Mouse (Mus musculus) forebrain, embryonic 13.5 days (tissue): ENCODE results near the gene Grsf1. TPM values are rescaled to one million over a fixed set of nuclear protein-coding genes. Genes with fewer than 3 reads are reported as not detected.

Experiments
- ATAC-seq: fragments of 200-750 bp; cut with Nextera tagmentation; 2 replicates; pipeline ENCODE4 v1.8.0; 2017
- H3K27ac ChIP-seq: fragments of 300-500 bp; sonication (generic); 2 replicates; pipeline ENCODE4 v1.5.1; 2015; ENCODE audit warnings: inconsistent platforms, mild to moderate bottlenecking, moderate library complexity
- H3K27me3 ChIP-seq: fragments of 300-500 bp; sonication (generic); 2 replicates; pipeline ENCODE4 v1.6.1; 2015; ENCODE audit warnings: mild to moderate bottlenecking, inconsistent platforms
- H3K36me3 ChIP-seq: fragments of 300-500 bp; sonication (generic); 2 replicates; pipeline ENCODE4 v1.6.1; 2015; ENCODE audit warnings: mild to moderate bottlenecking, inconsistent platforms; ENCODE audit not compliant: poor library complexity, severe bottlenecking
- H3K4me1 ChIP-seq: fragments of 300-500 bp; sonication (generic); 2 replicates; pipeline ENCODE4 v1.6.1; 2015; ENCODE audit warnings: inconsistent platforms
- H3K4me2 ChIP-seq: fragments of 300-500 bp; sonication (generic); 2 replicates; pipeline ENCODE4 v1.6.1; 2015; ENCODE audit warnings: inconsistent platforms, mild to moderate bottlenecking, moderate library complexity
- H3K4me3 ChIP-seq: fragments of 300-500 bp; sonication (generic); 2 replicates; pipeline ENCODE4 v1.5.1; 2015; ENCODE audit warnings: mild to moderate bottlenecking, inconsistent platforms
- H3K9ac ChIP-seq: fragments of 300-500 bp; sonication (generic); 2 replicates; pipeline ENCODE4 v1.6.1; 2015; ENCODE audit warnings: mild to moderate bottlenecking, inconsistent platforms
- H3K9me3 ChIP-seq: fragments of 300-500 bp; sonication (generic); replicated peaks from 2 replicates; pipeline ENCODE4 v1.6.1; 2016; ENCODE audit warnings: inconsistent platforms
- WGBS: fragments of 180-500 bp; shearing (Covaris S2); methylation state at CpG from one replicate; pipeline ENCODE4 v1.1.7; 2015; 5-methylcytosine and 5-hydroxymethylcytosine counted together
- polyA plus RNA-seq: library from polyadenylated mRNA; unstranded; fragments of >200 nt; fragmentation: Nextera tagmentation; extraction: Ambion mirVana; gene quantifications from 2 replicates; pipeline ENCODE4 v1.2.1, GENCODE M21; 2015

The Grsf1 gene
- polyA plus RNA-seq, result 82.7 and 84.7 TPM in 2 replicates

DNA sequence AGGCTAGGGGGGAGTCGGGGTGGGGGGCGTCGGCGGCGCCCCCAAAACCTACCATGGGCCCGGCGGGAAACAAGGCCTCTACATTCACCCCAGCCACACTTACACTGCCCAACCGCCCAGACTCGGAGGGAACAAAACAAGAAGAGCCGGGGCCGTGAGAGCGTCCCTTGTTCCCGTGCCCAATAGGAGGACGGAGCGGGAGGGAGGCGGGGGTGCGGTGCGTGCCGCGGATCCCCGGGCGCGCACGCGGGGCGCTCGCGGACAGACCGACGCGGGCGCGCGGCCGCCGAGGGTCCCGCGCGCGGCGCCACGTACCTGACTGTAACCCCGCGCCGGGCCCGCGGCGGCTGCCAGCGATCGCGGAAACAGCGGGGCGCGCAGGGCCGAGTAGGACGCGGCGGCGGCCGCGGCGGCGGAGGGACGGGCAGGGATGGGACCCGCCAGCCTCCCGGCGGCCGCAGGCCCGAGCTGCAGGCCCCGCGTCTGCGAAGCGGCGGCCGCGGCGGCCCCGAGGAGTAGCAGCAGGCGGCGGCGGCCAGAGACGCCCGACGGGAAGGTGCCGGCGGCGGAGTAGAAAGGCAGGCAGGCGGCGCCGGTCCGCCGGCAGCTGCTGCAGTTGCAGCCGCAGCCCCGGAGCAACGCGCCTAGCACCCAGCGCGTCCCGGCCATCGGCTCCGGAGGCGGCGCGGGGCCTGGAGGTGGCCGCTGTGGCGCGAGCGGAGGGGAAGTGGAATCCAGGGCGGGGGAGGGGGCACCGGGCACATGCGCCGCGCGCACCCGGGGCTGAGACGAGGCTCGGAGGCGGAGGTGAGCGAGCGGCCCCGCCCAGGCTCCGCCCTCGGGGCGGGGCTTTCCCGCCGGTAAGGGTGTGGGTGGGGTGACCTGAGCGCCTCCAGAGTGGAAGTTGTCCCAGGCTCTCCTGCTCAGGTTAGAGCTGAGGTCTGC is at the start of gene Grsf1:
Gene Grsf1 (minus strand): TSS at position 729 of the 945 bp plus-strand sequence.
- WGBS, result 0% methylated on average over 88 of the region's 127 CpGs
- peak within 1 kb of the TSS; percentile 71 for H3K4me2 ChIP-seq
- peak; percentile 92 for ATAC-seq
- peaks cover 27% of the 10 kb centered on the region for H3K36me3 ChIP-seq
- H3K9ac ChIP-seq, result peak within 1 kb of the TSS; percentile 97
- peak within 1 kb of the TSS; percentile 98 for H3K27ac ChIP-seq
- H3K9me3 ChIP-seq, result no peaks in the 10 kb centered on the region
- H3K27me3 ChIP-seq, result no peaks in the 10 kb centered on the region
- H3K4me1 ChIP-seq, result peaks cover 36% of the 10 kb centered on the region
- H3K4me3 ChIP-seq, result peak within 1 kb of the TSS; percentile 95

DNA sequence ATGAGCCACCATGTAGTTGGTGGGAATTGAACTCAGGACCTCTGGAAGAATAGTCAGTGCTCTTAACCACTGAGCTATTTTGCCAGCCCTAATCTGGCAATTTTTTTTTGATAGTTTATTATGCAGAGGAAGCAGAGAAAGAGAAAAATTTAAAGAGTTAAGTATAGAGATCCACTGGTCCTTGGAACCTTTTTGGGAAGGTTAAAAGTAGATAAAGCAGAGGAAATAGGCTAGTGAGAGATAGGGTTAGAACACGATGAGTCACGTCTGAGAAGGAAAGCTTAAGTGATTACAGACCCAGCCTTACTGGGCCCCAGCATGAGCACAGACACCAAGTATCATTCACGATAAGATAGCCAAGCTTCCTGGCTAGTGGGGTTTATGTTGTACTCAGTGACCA is 48.1 kb upstream of the Grsf1 start:
- Histone ChIP-seq H3K9me3 (no peaks in the 10 kb centered on the region), H3K4me1 (peaks cover 30% of the 10 kb centered on the region), H3K36me3 (no peaks in the 10 kb centered on the region), H3K27ac (no peak overlapping the region), H3K4me2 (no peak overlapping the region), H3K9ac (no peak overlapping the region), H3K27me3 (no peaks in the 10 kb centered on the region), H3K4me3 (no peak overlapping the region)
- WGBS, result 83% methylated on average over 3 of the region's 3 CpGs
- no peak for ATAC-seq

DNA sequence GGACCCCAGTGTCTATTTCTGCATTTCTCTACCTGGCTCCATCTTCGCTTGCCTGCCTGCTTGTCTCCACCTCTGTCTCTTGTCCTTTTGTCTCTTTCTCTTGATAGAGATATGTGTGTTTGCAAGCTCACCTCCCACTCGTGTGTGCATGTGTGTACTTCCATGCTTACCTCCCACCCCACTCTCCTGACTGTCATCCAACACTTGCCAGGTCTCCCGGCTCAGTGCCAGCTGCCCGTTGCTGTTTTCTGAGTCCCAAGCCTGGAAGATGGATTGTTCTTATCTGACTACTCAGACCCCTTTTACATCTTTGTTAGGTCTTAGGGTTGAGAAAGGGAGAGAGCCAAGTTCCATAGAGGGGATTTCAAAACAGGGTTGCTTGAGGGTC is 46.2 kb upstream of the Grsf1 start:
- Histone ChIP-seq H3K4me1 (peaks cover 30% of the 10 kb centered on the region), H3K27ac (peak overlapping the region; percentile 95; the same call in 1 of the 2 replicates), H3K27me3 (no peaks in the 10 kb centered on the region), H3K36me3 (no peaks in the 10 kb centered on the region), H3K9me3 (no peaks in the 10 kb centered on the region), H3K9ac (peak overlapping the region; percentile 98), H3K4me2 (peak overlapping the region; percentile 97), H3K4me3 (peak overlapping the region; percentile 99)
- no peak for ATAC-seq
- 34% methylated on average over 4 of the region's 4 CpGs for WGBS

DNA sequence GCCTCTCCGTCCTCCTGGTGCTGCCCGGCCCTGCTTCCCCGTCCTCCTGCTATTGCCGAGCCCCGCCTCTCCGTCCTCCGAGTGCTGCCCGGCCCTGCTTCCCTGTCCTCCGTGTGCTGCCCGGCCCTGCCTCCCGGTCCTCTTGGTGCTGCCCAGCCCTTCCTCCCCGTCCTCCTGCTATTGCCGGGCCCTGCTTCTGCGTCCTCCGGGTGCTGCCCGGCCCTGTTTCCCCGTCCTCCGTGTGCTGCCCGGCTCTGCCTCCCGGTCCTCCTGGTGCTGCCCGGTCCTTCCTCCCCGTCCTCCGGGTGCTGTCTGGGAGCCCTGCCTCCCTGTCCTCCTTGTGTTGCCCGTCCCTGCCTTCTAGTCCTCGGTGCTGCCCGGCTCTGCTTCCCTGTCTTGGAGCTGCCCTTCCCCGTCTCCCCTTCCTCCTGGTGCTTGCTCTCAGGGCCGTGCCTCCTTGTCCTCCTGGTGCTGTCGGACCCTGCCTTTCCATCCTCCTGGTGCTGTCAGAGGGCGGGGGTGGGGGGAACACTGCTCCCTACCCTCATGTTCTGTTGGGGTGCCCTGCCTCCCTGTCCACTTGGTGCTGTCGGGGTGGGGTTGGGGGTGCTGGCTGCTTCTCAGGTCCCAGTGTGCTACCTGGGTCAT is 45.7 kb upstream of the Grsf1 start:
- H3K4me2 ChIP-seq, result peak overlapping the region; percentile 97
- peak overlapping the region; percentile 95 for H3K27ac ChIP-seq

DNA sequence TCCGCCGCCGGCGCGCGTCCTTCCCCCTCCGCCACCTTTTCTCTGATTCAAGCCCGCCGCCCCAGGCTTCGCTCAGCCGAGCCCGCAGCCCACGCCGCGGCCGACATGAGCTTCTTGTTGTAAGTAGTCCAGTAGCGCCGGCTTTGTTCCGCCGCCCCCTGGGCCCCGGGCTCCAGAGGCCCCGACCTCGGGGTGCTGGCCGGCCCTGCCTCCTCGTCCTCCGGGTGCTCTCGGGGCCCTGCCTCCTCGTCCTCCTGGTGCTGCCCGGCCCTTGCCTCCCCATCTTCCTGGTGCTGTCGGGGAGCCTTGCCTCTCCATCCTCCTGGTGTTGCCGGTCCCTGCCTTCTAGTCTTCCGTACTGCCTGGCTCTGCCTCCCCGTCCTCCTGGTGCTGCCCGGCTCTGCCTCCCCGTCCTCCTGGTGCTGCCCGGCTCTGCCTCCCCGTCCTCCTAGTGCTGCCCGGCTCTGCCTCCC is 45.1 kb upstream of the Grsf1 start:
- 0% methylated on average over 20 of the region's 38 CpGs for WGBS

More for the DNA sequence above, 45.7 kb upstream of the Grsf1 start:
- no peaks in the 10 kb centered on the region for H3K36me3 ChIP-seq
- no peaks in the 10 kb centered on the region for H3K9me3 ChIP-seq
- H3K27me3 ChIP-seq, result no peaks in the 10 kb centered on the region
- peak overlapping the region; percentile 99 for H3K4me3 ChIP-seq
- peak; percentile 44 for ATAC-seq
- peak overlapping the region; percentile 98 for H3K9ac ChIP-seq
- WGBS, result 2% methylated on average over 31 of the region's 31 CpGs
- H3K4me1 ChIP-seq, result peaks cover 30% of the 10 kb centered on the region

DNA sequence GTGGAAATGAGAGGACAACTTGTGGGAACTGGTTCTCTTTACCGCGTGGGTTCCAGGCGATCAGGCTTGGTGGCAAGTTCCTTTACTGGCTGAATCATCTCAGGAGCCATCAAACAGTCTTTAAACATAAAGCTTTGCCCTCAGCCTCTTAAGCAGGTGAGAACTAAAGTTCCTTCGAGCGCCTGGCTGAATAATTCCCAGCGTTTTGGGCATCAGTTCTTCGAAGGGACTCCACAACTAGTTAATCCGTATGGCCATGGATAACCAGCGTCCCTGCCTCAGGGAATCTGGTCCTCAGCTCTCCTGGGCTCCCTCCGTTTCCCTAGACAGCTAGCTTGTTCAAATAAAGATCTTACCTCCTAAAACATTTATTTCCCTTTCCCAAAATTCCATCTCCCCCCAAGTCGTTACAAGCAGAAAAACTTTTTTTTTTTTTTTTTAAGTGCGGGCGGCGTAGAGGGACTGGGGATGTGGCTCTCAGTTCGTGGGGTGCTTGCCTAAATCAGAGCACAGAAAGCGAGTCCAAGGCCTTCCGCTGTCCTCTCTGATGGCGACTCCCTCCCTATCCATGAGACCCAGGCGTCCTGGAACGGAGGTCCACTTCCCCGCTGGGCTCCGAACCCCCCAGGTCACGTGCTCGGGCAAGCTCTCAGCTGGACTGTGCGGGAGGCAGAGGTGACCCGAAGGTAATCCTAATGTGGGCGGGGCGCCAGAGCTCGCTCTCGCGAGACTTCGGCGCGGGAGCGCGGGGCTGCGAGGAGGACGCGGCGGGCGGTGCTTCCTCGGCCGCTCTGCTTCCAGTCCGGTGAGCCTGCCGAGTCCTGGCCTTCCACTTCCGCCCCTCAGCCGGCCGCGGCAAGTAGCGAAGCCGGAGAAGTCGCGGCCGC is 44.4 kb upstream of the Grsf1 start, which contains the start of gene Mob1b:
Gene Mob1b (plus strand): TSS at position 740 of the 887 bp plus-strand sequence.
- H3K27me3 ChIP-seq, result no peaks in the 10 kb centered on the region
- peak within 1 kb of the TSS; percentile 95 for H3K27ac ChIP-seq
- WGBS, result under 1% methylated on average over 48 of the region's 54 CpGs
- H3K9me3 ChIP-seq, result no peaks in the 10 kb centered on the region
- peak within 1 kb of the TSS; percentile 97 for H3K4me2 ChIP-seq
- peak within 1 kb of the TSS; percentile 98 for H3K9ac ChIP-seq
- peak; percentile 95 for ATAC-seq
- H3K4me1 ChIP-seq, result peaks cover 30% of the 10 kb centered on the region
- peak within 1 kb of the TSS; percentile 99 for H3K4me3 ChIP-seq
- H3K36me3 ChIP-seq, result no peaks in the 10 kb centered on the region

More for the DNA sequence above, 45.1 kb upstream of the Grsf1 start:
- peak; percentile 82 for ATAC-seq
- Histone ChIP-seq H3K4me3 (peak overlapping the region; percentile 99), H3K9me3 (no peaks in the 10 kb centered on the region), H3K9ac (peak overlapping the region; percentile 98), H3K27ac (peak overlapping the region; percentile 95), H3K36me3 (no peaks in the 10 kb centered on the region), H3K27me3 (no peaks in the 10 kb centered on the region), H3K4me1 (peaks cover 30% of the 10 kb centered on the region), H3K4me2 (peak overlapping the region; percentile 97)

DNA sequence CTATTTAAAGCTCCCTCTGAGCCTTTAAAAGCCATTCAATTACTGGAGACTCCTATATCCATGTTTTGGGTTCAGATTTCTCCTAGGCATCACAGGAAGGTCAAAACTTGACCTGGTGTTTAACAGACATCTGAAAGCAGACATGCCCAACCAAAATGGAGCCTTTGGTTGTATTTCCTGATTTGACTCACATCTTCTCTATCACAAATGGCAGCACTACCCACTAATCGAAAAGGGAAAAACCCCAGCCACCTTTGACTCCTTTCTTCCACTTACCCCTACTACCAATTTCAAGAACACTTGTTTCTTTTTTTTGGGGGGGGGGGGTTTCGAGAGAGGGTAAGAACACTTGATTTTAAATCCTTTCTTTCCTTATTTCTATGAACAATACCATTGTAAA is 41.0 kb upstream of the Grsf1 start:
- WGBS, result 77% methylated on average over 2 of the region's 2 CpGs
- Histone ChIP-seq H3K4me2 (no peak overlapping the region), H3K4me1 (peaks cover 9% of the 10 kb centered on the region)

DNA sequence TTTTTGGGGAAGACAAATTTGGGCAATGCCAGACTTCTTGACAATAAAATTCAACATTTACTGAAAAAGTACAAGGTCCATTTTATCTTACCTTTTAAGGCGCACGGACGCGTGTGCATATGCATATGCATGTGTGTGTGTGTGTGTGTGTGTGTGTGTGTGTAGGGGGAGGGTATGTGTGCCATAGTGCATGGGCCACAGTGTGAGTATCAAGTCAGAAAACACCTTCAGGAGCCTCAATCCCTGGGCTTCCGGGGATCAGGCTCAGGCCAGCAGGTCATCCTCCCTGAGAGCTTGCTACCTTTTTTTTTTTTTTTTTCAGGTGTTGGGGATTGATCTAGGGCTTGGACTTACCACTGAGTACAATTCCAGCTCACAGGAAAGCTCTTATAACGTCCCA is 36.4 kb upstream of the Grsf1 start:
- H3K4me1 ChIP-seq, result peaks cover 5% of the 10 kb centered on the region; the same call in 1 of the 2 replicates
- no peaks in the 10 kb centered on the region for H3K27me3 ChIP-seq
- no peak overlapping the region for H3K27ac ChIP-seq
- no peak for ATAC-seq
- no peaks in the 10 kb centered on the region for H3K36me3 ChIP-seq
- no peak overlapping the region for H3K4me3 ChIP-seq
- H3K9me3 ChIP-seq, result no peaks in the 10 kb centered on the region
- H3K9ac ChIP-seq, result no peak overlapping the region
- no peak overlapping the region for H3K4me2 ChIP-seq
- WGBS, result 66% methylated on average over 6 of the region's 6 CpGs

More for the DNA sequence above, 41.0 kb upstream of the Grsf1 start:
- no peak for ATAC-seq
- Histone ChIP-seq H3K36me3 (no peaks in the 10 kb centered on the region), H3K27ac (no peak overlapping the region), H3K9me3 (no peaks in the 10 kb centered on the region), H3K27me3 (no peaks in the 10 kb centered on the region), H3K9ac (no peak overlapping the region), H3K4me3 (no peak overlapping the region)

DNA sequence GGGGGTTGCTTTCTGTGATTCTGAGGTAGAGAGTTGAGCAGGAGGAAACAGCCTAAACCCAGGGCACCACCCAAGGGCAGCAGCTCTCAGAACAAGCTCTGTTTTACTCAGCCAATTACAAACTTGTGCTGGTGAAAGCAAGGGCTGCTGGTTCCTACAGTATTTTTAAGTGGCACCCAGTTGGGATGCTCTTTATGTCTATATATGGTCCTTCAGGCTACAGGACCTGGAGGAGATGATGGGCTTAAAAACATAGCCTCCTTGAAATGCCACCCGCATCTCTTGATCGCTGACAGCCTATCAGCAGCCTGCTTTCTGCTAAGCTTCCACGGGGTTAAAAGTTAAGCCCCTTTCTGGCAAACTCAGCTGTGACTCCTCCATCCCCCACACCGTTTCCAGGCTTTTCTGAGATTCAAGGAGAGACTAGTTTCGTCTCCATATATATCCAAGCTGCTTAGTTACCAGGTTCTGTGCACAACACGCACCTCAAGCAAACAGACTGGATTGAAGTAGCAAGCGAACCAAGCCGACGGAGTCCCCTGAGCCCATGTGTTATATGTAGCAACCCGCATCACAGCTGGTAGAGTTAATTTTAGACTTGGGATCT is 35.8 kb upstream of the Grsf1 start:
- Histone ChIP-seq H3K27ac (no peak overlapping the region), H3K27me3 (no peaks in the 10 kb centered on the region), H3K4me3 (no peak overlapping the region), H3K4me1 (peaks cover 5% of the 10 kb centered on the region; the same call in 1 of the 2 replicates), H3K36me3 (no peaks in the 10 kb centered on the region), H3K9me3 (no peaks in the 10 kb centered on the region), H3K9ac (no peak overlapping the region), H3K4me2 (no peak overlapping the region)
- ATAC-seq, result no peak
- WGBS, result 20% methylated on average over 10 of the region's 10 CpGs

DNA sequence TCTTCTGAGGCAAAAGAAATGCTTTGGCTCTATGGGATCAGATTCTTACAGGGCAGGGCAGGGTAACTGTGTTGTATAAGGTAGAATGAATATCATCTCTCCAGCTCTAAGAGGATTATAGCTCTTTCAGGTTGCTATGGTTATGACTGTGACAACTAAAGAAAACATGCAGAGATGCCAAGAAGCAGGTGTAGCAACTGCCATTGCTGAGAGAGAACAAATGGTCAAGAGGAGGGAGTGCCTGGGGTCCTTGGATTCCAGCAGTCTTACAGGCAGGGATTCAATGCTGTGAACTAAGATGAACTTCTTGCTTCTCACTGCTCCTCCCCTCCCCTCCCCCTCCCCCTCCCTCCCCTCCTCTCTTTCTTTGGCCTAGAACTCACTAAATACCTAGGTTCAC is 35.2 kb upstream of the Grsf1 start:
- no peaks in the 10 kb centered on the region for H3K9me3 ChIP-seq
- no peaks in the 10 kb centered on the region for H3K27me3 ChIP-seq
- H3K36me3 ChIP-seq, result no peaks in the 10 kb centered on the region
- no peak for ATAC-seq
- no peak overlapping the region for H3K9ac ChIP-seq
- H3K4me1 ChIP-seq, result peaks cover 5% of the 10 kb centered on the region; the same call in 1 of the 2 replicates
- H3K27ac ChIP-seq, result no peak overlapping the region
- H3K4me2 ChIP-seq, result no peak overlapping the region
- no peak overlapping the region for H3K4me3 ChIP-seq

DNA sequence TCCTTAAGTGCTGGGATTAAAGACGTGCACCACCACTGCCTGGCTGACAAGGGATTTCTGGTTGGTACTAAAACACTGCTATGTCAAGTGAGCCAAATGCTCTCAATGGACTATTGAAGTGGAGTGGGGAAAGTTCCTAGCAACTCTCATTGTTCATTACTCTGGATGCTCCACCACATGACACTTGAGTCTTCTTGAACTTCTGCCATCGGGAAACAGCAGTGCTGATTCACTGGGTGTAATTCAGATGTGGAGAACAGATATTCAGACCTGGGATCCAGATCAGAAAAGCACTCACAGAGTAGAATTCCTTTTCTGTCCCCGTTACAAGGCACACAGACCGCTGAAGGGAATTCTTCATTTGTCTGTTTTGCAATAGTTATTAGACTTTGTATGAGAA is 27.6 kb upstream of the Grsf1 start:
- no peak overlapping the region for H3K4me2 ChIP-seq
- no peaks in the 10 kb centered on the region for H3K36me3 ChIP-seq
- no peak overlapping the region for H3K4me3 ChIP-seq
- no peaks in the 10 kb centered on the region for H3K4me1 ChIP-seq
- ATAC-seq, result no peak
- no peaks in the 10 kb centered on the region for H3K9me3 ChIP-seq
- H3K9ac ChIP-seq, result no peak overlapping the region
- no peaks in the 10 kb centered on the region for H3K27me3 ChIP-seq
- H3K27ac ChIP-seq, result no peak overlapping the region
- 80% methylated on average over 4 of the region's 4 CpGs for WGBS
